Mouse (Mus musculus) left cerebral cortex, adult 2 months (tissue): Measurements from ENCODE around the gene Fbxo7. TPM values are rescaled to one million over a fixed set of nuclear protein-coding genes. Genes with fewer than 3 reads are reported as not detected.
A peak's percentile ranks its signal among the peaks of the same experiment; 100 is the strongest.

Source experiments
- DNase-seq, 2 experiments: peaks; one replicate each; pipeline ENCODE4 v3.0.0; 2021 to 2022; ENCODE audit warnings: low spot score in 2 of 2, mixed read lengths in 1 of 2; ENCODE audit errors: extremely low spot score in 1 of 2
- H3K27ac ChIP-seq: fragments of 200-600 bp; 2 replicates; pipeline ENCODE4 v1.8.1; 2022
- H3K4me3 ChIP-seq: fragments of 200-600 bp; 2 replicates; pipeline ENCODE4 v1.8.1; 2022
- CTCF ChIP-seq: fragments of 200-600 bp; IDR thresholded peaks from 2 replicates; pipeline ENCODE4 v1.8.1; 2022; ENCODE audit warnings: antibody characterized with exemption, mild to moderate bottlenecking, moderate library complexity
- intact Hi-C: fragments of 180-260 bp; cut with DNase I; formaldehyde crosslinking; loops from one replicate; pipeline ENCODE4 v1.15.1; 2025
- total RNA-seq, 2 experiments: library from RNA; stranded (reverse); gene quantifications; 2 replicates each; pipeline ENCODE4 v1.2.3; 2021

The Fbxo7 gene
- total RNA-seq, 2 experiments from 2014 or later, result 25.9 to 27.1 TPM

DNA sequence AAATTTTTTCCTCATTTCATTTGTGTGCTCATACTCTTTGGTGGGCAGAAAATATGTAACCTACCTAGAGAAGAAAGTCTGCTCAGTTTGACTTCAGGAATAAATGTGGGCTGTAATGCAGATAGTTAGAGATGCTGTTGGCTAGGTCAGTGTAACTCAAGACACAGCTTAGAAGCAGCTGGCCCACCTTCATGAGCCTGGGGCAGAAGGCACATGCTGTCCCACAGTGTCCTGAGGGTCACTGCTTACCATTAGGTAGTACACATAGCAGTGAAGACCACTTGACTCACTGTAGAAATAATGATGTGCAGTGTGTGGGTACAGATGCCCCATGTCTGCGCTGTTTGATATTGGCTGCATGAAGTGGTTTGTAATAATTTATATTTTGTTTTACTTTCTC, 24.6 kb downstream of the Fbxo7 start:
- DNase-seq, result no peak
- Histone ChIP-seq H3K27ac (no peak overlapping the region), H3K4me3 (no peak overlapping the region)
- intact Hi-C loops, result no loop called here
- TF ChIP-seq CTCF, result no peak

DNA sequence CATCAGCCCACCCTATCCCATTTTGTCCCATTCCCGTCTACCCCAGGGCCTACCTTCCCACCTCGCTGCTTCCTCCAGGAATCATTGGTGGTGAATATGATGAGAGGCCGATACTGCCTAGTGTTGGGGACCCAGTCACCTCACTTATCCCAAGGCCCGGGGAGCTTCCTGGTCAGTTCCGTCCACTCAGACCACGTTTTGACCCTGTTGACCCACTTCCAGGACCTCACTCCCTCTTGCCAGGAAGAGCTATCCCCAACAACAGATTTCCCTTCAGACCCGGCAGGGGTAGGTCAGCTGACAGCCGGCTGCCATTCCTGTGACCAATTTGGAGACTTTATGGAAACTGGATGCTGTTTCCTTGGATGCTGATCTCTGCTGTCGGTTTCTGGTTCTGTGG, 26.0 kb downstream of the Fbxo7 start:
- no peak overlapping the region for H3K4me3 ChIP-seq
- no peak overlapping the region for H3K27ac ChIP-seq
- no peak for TF ChIP-seq CTCF
- DNase-seq, result no peak
- intact Hi-C loops, result no loop called here

DNA sequence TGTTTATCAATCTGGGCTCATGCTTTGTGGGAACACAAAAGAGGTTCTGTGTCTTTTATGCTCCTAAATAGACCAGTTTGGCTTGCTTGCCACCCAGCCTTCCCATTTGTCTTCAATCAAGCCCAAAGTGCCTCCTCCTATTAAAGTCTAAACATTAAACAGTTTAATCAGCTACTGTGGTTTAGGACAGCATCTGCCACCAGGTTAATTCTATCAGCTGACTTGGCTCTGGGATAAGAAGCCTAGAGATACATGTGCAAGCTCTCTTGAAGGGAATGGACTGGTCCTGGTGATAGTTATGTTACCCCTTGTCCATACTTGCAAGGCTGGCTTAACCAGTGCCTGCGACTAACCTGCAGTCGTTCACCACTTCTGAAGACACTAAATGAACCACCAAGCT, 28.8 kb downstream of the Fbxo7 start:
- H3K4me3 ChIP-seq, result no peak overlapping the region
- intact Hi-C loops, result no loop called here
- H3K27ac ChIP-seq, result peak overlapping the region; percentile 38; the same call in 1 of the 2 replicates
- TF ChIP-seq CTCF, result no peak
- DNase-seq, result no peak

- intact Hi-C loops, result no loop called here
These were observed 31.2 kb downstream of the Fbxo7 start for GRCm38 (mm10) chr10:86052818-86053522.

DNA sequence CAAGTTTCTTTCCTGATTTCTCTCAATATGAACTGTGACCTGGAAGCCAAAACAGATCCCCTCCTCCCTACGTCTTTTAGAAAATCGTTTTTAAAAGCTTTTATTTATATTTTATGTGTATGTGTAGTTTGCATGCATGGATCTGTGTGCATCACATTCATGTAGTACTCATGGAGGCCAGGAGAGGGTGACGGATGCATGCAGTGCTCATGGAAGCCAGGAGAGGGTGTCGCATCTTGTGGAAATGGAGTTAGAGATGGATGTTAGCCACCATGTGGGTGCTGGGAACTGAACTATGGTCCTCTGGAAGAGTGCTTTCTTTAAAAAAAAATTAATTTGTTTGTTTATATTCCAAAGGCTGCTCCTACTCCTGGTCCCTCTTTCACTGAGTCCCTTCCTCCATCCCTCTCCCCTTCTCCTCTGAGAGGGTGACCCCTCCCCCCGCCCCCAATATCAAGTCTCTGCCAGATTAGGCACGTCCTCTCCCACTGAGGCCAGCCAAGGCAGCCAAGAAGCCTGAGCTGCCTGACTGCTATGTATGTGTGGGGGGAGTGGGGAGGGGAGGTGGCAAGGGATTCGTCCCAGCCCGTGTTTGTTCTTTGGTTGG, 34.6 kb downstream of the Fbxo7 start:
- no peak overlapping the region for H3K4me3 ChIP-seq
- DNase-seq, result no peak
- TF ChIP-seq CTCF, result peak; percentile 10
- no peak overlapping the region for H3K27ac ChIP-seq
- intact Hi-C loops, result no loop called here

More at GRCm38 (mm10) chr10:86052818-86053522, 31.2 kb downstream of the Fbxo7 start:
- DNase-seq, result no peak
- TF ChIP-seq CTCF, result no peak
- H3K4me3 ChIP-seq, result no peak overlapping the region
- H3K27ac ChIP-seq, result no peak overlapping the region

- no peak overlapping the region for H3K27ac ChIP-seq
- no peak for TF ChIP-seq CTCF
- H3K4me3 ChIP-seq, result no peak overlapping the region
- intact Hi-C loops, result no loop called here
- no peak for DNase-seq
These were observed 35.5 kb downstream of the Fbxo7 start for GRCm38 (mm10) chr10:86057286-86057685.

DNA sequence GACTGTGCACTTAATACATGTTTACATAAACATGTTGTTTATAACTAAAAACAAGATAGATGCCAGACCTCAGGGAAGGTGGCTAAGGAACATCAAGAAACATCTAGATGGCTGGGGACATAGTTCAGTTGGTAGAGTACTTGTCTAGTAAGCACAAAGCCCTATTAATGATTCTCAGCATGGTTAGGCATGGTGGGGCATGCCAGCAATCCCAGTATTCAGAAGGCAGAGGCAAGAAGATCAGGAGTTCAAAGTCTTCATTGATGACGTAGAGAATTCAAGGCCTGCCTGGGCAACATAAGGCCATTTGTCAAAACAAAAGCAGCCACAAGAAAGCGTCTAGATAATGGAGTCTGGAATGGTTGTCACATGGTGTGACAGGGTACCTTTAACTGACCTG, 35.9 kb downstream of the Fbxo7 start:
- H3K27ac ChIP-seq, result no peak overlapping the region
- intact Hi-C loops, result no loop called here
- no peak overlapping the region for H3K4me3 ChIP-seq
- DNase-seq, result no peak
- no peak for TF ChIP-seq CTCF

DNA sequence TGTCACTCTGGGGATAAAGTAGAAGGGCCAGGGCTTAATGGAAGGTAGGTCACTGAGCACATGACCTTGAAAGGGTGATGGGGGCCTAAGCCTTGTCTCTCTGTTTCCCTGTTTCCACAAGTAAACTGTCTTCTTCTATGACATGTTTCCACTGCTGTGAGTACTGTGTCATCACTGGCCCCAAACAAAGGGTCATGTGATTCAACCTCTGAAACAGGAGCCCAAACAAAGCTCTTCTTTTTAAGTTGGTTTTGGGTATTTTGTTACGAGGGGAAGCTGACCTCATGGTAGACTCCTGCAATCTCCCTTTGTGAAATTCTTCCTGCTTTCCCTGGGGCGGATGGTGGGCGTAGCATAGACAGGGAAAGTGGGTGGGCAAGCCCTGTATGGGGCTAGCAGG, 38.5 kb downstream of the Fbxo7 start:
- Histone ChIP-seq H3K27ac (no peak overlapping the region; the same call in 1 of the 2 replicates), H3K4me3 (no peak overlapping the region)
- intact Hi-C loops, result no loop called here
- TF ChIP-seq CTCF, result no peak
- DNase-seq, result no peak

GRCm38 (mm10) chr10:86062261-86063017, 40.7 kb downstream of the Fbxo7 start:
- no peak overlapping the region for H3K27ac ChIP-seq
- intact Hi-C loops, result no loop called here
- no peak for DNase-seq
- H3K4me3 ChIP-seq, result no peak overlapping the region
- TF ChIP-seq CTCF, result no peak

DNA sequence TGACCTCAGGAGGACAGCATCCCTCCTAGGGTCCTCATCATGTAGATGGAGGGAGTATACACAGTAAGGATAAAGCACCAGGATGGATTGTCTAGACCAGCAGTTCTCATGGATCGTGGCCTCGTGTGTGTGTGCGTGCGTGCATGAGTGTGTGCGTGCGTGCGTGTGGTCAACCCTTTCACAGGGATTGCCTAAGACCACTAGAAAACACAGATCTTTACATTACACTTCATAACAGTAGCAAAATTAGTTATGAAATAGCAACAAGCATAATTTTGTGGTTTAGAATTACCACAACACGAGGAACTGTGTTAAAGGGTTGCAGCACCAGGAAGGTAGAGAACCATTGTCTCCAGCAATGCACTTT, 41.2 kb downstream of the Fbxo7 start:
- no peak overlapping the region for H3K27ac ChIP-seq
- TF ChIP-seq CTCF, result no peak
- H3K4me3 ChIP-seq, result no peak overlapping the region
- intact Hi-C loops, result no loop called here
- no peak for DNase-seq

GRCm38 (mm10) chr10:86064937-86065336, 43.2 kb downstream of the Fbxo7 start:
- DNase-seq, result peak; percentile 60 to 62
- H3K27ac ChIP-seq, result no peak overlapping the region
- peak; percentile 94 for TF ChIP-seq CTCF
- no peak overlapping the region for H3K4me3 ChIP-seq
- intact Hi-C loops, result loop anchor here (1.0 to 5.0 kb wide), 4 partner anchors 98 to 398 kb away; no protein-coding TSS in a partner anchor

GRCm38 (mm10) chr10:86065661-86066060, 43.9 kb downstream of the Fbxo7 start:
- intact Hi-C loops, result loop anchor here (1.0 to 5.0 kb wide), 4 partner anchors 98 to 398 kb away; no protein-coding TSS in a partner anchor
- no peak overlapping the region for H3K4me3 ChIP-seq
- no peak for DNase-seq
- no peak overlapping the region for H3K27ac ChIP-seq
- TF ChIP-seq CTCF, result no peak; the same call in 1 of the 2 replicates
